Mouse (Mus musculus) cerebellum, adult (tissue): ENCODE data around the gene Cdt1.

Source experiments
- ATAC-seq: cut with Nextera tagmentation; 2 replicates; pipeline ENCODE4 v1.9.2; 2017; ENCODE audit warnings: mild to moderate bottlenecking, moderate library complexity, mixed read lengths; ENCODE audit not compliant: insufficient number of reproducible peaks, low FRiP score, low TSS enrichment

The Cdt1 gene

GRCm38 (mm10) chr8:122610209-122610608, 42.4 kb downstream of the Cdt1 start:
- ATAC-seq: no peak

DNA sequence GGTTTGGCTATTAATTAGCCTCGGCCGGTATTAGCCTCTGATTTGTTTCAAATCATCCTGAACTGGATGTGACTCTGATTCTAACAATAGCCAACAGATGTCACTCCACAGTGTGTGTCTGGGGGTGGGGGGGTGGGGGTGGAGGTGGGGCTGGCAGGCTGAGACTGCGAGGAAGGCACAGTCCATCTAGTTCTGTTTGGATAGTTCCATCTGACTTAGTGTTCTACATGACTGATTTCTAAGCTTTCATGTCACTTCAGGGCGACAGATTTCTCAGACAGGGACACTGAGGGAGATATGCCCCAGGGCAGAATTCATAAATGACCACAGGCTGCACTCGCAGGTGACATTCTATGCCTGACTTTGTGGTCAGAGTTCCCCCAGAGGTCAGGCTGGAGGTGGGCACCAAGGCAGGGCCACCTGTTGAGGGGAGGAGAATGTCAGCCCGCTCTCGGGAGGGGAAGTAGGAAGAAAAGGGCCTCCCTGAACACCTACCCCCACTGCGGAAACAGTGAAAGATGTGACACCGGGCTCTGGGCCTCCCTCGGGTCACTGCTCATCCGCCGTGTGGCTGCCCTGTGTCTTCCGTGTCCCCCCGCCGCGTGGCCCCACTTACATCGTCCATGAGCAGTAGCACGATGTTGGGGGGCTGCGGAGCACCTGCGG, 42.9 kb downstream of the Cdt1 start:
- no peak for ATAC-seq

DNA sequence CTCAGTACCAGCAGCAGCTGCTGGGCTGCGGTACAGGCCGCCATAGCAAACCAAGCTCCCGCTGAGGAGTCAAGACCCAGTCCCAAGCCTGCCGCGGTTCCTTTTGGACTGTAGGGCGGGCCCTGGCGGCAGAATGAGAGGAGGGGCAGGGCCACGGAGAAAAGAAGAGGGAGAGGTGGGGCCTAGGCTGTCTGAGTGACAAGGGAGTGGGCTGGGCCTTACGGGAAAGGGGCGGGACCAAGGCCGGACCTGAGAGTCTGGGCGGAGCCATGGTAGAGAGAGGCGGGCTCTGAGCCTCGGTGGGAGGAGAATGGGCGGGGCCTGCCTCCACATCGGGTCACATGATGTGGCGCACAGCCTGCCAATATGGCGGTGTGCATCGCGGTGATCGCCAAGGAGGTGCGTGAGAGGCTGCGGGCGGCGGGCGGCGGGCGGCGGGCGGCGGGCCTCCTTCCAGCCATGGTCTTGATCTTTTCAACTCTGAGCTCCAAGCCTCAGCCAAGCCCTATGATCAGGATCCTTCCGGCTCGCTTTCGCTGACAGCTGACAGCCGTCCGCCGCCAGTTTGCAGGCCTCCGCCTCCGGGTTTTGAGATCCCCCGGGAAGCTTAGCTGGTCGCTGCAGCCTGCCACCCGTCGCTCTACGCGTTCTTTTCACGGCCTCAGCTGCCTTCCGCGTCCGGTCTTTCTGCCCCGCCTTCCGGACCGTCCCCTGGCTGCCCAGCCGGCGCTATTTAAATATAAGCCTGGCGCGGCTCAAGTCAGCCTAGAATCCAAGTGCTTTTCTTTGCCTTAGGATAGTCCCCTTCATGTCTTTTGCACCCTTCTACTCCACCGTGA, 43.7 kb downstream of the Cdt1 start, which contains the start of the genes Galns and Trappc2l:
TSS of gene Galns (minus strand) at position 169 of the 839 bp plus-strand sequence.
TSS of gene Trappc2l (plus strand) at position 346 of the 839 bp plus-strand sequence.
- ATAC-seq: peak; percentile 86

DNA sequence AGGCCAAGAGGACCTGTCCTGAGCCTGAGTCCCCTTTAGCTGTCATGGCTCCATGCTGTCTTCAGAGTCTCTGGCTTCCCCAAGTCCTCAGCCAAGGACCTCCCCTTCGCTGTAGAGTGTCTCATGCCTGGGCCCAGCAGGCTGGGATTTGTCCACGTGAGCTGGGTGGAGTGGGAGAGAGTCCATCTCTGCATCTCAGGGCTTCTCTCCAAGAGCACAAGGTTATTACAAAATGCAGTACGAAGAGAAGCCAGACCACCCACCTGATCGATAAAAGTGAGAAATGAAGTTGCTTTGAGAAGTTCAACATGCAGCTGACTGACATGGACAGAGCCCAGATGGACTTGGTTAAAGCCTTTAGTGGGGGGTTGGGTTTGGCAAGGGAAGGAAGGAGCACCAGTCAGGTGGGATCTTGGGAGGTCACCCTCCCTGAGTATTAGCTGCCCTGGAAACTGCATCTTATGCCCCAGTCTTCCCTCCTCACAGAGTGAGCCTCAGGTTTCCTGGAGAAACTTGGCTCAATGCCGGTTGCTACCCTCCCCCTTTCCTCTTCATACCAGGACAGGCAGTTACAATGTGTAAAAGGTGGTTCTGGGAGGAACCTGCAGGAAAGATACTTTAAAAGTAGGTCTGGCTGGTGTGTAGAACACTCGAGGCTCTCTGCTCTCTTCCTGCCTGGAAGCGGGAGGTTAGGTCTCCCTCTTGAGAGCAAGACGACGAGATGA, 48.5 kb downstream of the Cdt1 start:
- ATAC-seq: no peak

DNA sequence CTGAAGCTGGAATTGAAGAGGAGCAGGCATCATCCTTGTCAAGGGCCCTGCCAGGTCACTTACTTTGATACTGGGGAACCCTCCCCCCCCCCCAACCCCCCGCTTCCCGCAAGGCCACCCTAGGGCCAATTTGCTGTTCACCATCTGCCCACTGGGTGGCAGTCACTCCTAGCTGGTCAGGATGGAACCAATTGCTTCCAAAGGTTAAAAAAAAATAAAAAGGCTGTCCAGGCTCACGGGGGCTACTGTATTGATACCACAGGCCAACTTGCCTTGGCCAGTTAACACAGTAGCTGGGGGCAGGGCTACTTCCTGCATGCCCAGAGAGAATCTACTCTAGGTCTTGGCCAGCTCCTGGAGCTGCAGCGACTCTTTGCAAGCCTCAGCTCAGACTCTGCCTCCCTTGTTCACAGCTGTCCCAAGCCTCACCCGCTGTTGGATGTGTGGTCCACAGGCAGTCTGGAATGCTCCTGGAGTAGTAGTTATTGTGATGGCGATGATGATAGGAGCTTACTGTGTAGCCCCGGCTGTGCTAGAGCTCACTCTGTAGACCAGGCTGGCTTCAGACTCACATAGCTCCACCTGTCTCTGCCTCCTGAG, 50.2 kb downstream of the Cdt1 start:
- peak; percentile 53; the same call in 1 of the 2 replicates for ATAC-seq

DNA sequence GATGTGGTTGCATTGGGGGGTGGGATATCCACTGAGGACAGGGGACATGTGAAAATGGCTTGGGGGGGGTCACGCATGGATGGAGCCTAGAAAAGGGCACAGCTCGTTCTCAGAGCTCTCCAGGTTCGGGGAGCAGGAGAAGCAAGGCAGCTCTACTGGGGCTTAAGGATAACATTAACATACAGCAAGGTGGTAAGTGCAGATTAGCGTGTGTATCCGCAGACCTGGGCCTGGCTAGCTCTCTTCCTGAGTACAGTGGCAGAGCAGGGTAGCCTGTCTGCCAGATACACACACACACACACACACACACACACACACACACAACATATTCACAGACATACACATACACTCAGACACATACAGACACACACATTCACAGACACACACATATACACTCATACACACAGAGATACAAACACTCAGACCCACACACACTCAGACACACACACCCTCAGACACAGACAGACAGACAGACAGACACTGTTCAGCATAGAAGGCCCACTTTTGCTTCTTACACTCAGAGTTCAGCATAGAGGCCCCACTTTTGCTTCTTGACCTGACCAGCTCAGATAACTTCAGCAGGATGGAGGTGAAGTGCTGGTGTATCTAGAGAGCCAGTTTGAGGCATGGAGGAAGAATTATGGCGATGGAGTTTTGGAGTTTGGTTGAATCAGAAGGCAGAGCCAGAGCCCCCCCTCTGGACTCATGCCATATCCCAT, 51.0 kb downstream of the Cdt1 start:
- no peak for ATAC-seq

DNA sequence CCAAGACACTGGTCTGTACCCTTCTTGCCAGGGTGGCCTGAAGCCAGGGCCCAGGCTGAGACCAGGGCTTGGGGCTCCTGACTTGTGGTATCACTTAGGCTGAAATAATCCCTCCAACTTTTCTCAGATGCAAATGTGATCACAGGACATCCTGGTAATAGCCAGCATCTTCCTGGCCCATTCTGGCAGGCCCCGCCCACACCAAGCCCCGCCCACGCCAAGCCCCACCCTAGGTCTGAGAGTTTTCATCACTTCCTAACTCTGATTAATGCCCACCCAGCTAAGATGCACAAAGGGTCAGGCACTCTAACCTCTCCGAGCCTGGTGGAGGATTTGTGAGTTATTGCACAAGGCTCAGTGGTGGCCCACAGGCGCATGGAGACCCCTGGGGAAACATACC, 52.6 kb downstream of the Cdt1 start:
- no peak for ATAC-seq

DNA sequence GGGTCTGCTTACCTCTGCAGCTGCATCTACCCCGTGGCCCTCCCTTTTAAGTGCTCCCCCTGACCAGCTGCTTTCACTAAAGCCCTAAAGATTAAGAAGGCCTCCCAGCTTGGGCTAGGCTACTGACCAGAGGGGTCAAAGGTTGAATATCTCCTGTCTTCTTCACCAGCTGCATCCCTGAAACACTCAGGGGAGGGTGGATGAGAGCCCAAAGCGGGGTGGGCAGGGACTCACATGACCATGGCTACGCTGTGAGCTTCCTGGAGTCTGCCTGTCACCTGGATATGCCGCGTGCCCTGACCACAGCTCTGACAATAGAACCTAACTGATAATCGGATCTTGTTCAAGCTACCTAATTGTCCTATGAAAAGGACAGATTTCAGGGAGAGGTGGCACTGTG, 54.9 kb downstream of the Cdt1 start, which contains the start of gene Pabpn1l:
TSS of gene Pabpn1l (minus strand) at position 13 of the 400 bp plus-strand sequence.
- no peak for ATAC-seq
